Mouse (Mus musculus) heart, postnatal 0 days (tissue): ENCODE results near the gene Kdelr2.

Experiments used
- CTCF ChIP-seq: IDR thresholded peaks from 2 replicates; pipeline ENCODE4 v1.5.1; 2016; ENCODE audit warnings: antibody characterized with exemption, control low read depth, low read depth
- EP300 ChIP-seq: IDR thresholded peaks from 2 replicates; pipeline ENCODE4 v1.6.1; 2016; ENCODE audit warnings: antibody characterized with exemption, low read depth

GRCm38 (mm10) chr5:143464100-143464756, 60.6 kb downstream of the Kdelr2 start, which contains the start of gene Daglb:
- no peak for TF ChIP-seq CTCF
- TF ChIP-seq EP300, result no peak
